Mouse (Mus musculus) cerebellum, adult 2 months (tissue): ENCODE results near the gene Atrnl1. TPM values are rescaled to one million over a fixed set of nuclear protein-coding genes. Genes with fewer than 3 reads are reported as not detected.

Experiments used
- DNase-seq, 2 experiments: peaks; one replicate each; pipeline ENCODE4 v3.0.0; 2021
- H3K27ac ChIP-seq: fragments of 200-500 bp; 2 replicates; pipeline ENCODE4 v1.5.1; 2012; ENCODE audit warnings: low read length, control low read depth, inconsistent platforms; ENCODE audit not compliant: insufficient read depth
- H3K27me3 ChIP-seq: fragments of 200-500 bp; 2 replicates; pipeline ENCODE4 v1.6.1; 2012; ENCODE audit warnings: inconsistent platforms, mild to moderate bottlenecking, low read length, moderate library complexity; ENCODE audit not compliant: control insufficient read depth, insufficient read depth
- H3K4me1 ChIP-seq: fragments of 200-500 bp; 2 replicates; pipeline ENCODE4 v1.6.1; 2011; ENCODE audit warnings: low read length; ENCODE audit not compliant: control insufficient read depth, insufficient read depth
- H3K4me3 ChIP-seq: fragments of 200-500 bp; replicated peaks from 2 replicates; pipeline ENCODE3; 2011; ENCODE audit warnings: mild to moderate bottlenecking, low read depth, low read length, control low read depth; ENCODE audit not compliant: insufficient read depth
- CTCF ChIP-seq: fragments of 200-500 bp; IDR thresholded peaks from 2 replicates; pipeline ENCODE4 v1.5.1; 2011; ENCODE audit warnings: low read depth, mild to moderate bottlenecking, control low read depth, low read length, moderate library complexity, borderline replicate concordance; ENCODE audit not compliant: insufficient read depth
- POLR2A ChIP-seq: fragments of 200-500 bp; IDR thresholded peaks from 2 replicates; pipeline ENCODE4 v1.6.1; 2011; ENCODE audit warnings: low read length, control low read depth, borderline replicate concordance; ENCODE audit not compliant: insufficient read depth
- WGBS: fragments of 180-500 bp; shearing (Covaris S2); methylation state at CpG from one replicate; pipeline ENCODE4 v1.1.7; 2018; 5-methylcytosine and 5-hydroxymethylcytosine counted together
- polyA plus RNA-seq: library from polyadenylated mRNA; depleted of rRNA; stranded (reverse); fragments of >200 nt; gene quantifications from 2 replicates; pipeline ENCODE4 v1.2.3, GENCODE M21; 2012

Atrnl1 gene
- polyA plus RNA-seq, 1 experiment, result 21.5 TPM

- Histone ChIP-seq H3K27me3 (no peaks in the 10 kb centered on the region; the same call in 1 of the 2 replicates), H3K4me3 (no peak overlapping the region), H3K4me1 (no peaks in the 10 kb centered on the region), H3K27ac (no peak overlapping the region)
- DNase-seq, result no peak
- 48% methylated on average over 16 of the region's 16 CpGs for whole genome bisulfite sequencing
- no peak for TF ChIP-seq CTCF
- TF ChIP-seq POLR2A, result no peak
These were observed 453.5 kb downstream of the Atrnl1 start for GRCm38 (mm10) chr19:58064116-58065000.

- no peaks in the 10 kb centered on the region for H3K4me1 ChIP-seq
- H3K27ac ChIP-seq, result no peak overlapping the region
- WGBS, result 73% methylated on average over 5 of the region's 5 CpGs
- no peaks in the 10 kb centered on the region; the same call in 1 of the 2 replicates for H3K27me3 ChIP-seq
- DNase-seq, result no peak
- TF ChIP-seq CTCF (no peak), POLR2A (no peak)
- H3K4me3 ChIP-seq, result no peak overlapping the region
These were observed 454.1 kb downstream of the Atrnl1 start for GRCm38 (mm10) chr19:58065001-58065314.

DNA sequence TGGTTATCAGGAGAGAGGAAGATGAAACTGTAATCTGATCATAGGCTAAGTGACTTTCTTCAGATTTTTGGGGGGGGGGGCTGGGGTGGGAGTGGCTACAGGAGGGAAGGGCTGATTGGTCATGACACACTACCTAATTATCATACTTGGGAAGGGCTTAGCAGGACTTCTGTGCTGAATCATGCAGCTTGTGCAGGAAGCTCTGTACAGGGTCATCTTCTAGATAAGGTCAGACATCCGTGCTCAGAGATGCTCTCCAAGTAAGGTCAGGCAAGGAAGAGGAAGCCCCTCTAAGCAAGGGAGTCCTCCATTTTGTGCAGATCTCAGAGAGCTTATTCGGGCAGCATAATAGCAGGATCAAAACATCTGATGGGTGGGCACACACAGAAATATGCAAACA is 454.7 kb downstream of the Atrnl1 start:
- no peak overlapping the region for H3K27ac ChIP-seq
- TF ChIP-seq POLR2A (no peak), CTCF (no peak)
- H3K4me3 ChIP-seq, result no peak overlapping the region
- 88% methylated on average over 2 of the region's 2 CpGs for WGBS
- no peaks in the 10 kb centered on the region for H3K4me1 ChIP-seq
- no peak for DNase-seq
- no peaks in the 10 kb centered on the region; the same call in 1 of the 2 replicates for H3K27me3 ChIP-seq

DNA sequence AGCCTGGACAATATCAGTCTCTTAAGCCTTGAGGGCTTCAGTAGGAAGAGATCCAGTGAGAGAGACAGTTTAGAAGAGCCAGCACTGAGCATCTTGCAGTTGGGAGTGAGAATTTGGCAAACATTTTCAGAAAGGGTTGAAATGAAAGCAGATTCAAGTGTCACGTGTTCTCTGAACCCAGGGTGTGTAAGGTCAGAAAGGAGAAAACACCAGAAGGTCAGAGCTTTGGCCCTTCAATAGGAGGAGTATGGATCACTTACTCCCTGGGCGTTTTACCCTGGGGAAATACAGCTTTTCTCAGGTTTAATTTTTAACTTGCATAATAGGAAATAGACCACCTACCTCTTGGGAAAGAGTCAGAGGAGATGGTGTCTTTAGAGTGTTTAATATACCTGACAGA is 457.3 kb downstream of the Atrnl1 start:
- Histone ChIP-seq H3K27me3 (no peaks in the 10 kb centered on the region), H3K4me3 (no peak overlapping the region), H3K4me1 (no peaks in the 10 kb centered on the region), H3K27ac (no peak overlapping the region)
- TF ChIP-seq POLR2A (no peak), CTCF (no peak)
- 77% methylated on average over 2 of the region's 2 CpGs for WGBS
- DNase-seq, result no peak

GRCm38 (mm10) chr19:58068958-58069357 is 458.1 kb downstream of the Atrnl1 start:
- Histone ChIP-seq H3K27ac (no peak overlapping the region), H3K27me3 (no peaks in the 10 kb centered on the region), H3K4me3 (no peak overlapping the region), H3K4me1 (no peaks in the 10 kb centered on the region)
- 94% methylated on average over 2 of the region's 2 CpGs for WGBS
- TF ChIP-seq CTCF (no peak), POLR2A (no peak)
- no peak for DNase-seq

- no peak overlapping the region for H3K27ac ChIP-seq
- TF ChIP-seq POLR2A (no peak), CTCF (peak; percentile 25; the same call in 1 of the 2 replicates)
These were observed 461.6 kb downstream of the Atrnl1 start for GRCm38 (mm10) chr19:58072404-58072803.

DNA sequence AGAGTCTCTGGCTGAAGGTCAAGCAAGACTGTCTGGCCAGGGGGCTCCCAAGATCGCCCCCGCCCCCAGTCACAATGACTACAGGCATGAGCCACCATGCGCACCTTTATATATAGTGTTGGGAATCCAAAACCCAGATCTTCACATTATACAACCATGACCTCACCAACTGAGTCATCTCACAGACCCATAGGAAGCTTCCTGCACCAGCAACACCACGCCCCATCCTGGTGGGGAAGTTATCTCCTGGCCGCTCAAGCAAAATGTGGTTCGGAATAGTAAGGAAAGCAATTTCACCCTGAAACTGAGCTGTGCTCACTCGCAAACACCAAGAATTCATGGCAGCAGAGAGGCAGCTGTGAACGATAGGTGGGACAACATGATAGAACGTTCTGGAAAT is 462.0 kb downstream of the Atrnl1 start:
- no peaks in the 10 kb centered on the region for H3K27me3 ChIP-seq
- H3K27ac ChIP-seq, result no peak overlapping the region
- DNase-seq, result no peak
- no peak overlapping the region for H3K4me3 ChIP-seq
- TF ChIP-seq CTCF, result no peak
- no peaks in the 10 kb centered on the region for H3K4me1 ChIP-seq
- 95% methylated on average over 9 of the region's 9 CpGs for WGBS

More at GRCm38 (mm10) chr19:58072404-58072803, 461.6 kb downstream of the Atrnl1 start:
- H3K4me1 ChIP-seq, result no peaks in the 10 kb centered on the region
- WGBS, result 86% methylated on average over 5 of the region's 5 CpGs
- no peak for DNase-seq
- no peaks in the 10 kb centered on the region for H3K27me3 ChIP-seq
- no peak overlapping the region for H3K4me3 ChIP-seq

DNA sequence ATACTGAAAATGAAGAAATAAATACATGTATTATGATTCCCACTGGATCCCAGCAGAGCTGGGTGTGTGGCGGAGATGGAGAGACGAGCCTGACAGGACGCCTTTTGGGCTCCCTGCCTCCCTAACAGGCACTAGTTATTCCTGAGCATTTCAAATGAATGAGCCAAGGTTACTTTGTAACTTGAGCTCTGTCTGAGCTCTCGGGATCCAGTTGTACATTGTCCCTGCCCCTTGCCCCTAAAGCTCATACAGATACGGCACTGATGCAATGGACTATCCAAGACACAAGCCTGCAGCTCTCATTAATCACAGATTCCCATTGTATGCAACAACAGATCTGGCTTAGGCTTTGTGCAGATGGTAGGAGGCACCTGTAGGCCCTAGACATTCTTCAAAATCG is 464.4 kb downstream of the Atrnl1 start:
- Histone ChIP-seq H3K4me1 (no peaks in the 10 kb centered on the region), H3K27ac (no peak overlapping the region), H3K4me3 (no peak overlapping the region), H3K27me3 (no peaks in the 10 kb centered on the region)
- TF ChIP-seq CTCF, result no peak
- no peak for TF ChIP-seq POLR2A
- 85% methylated on average over 6 of the region's 6 CpGs for WGBS
- no peak for DNase-seq
